Mouse (Mus musculus): ENCODE measurements at regions not wholly inside any gene's neighbourhood (a gene's known extent, or its start where the extent isn't known, plus 50 kb on each side); places are given as distances from the start of the nearest gene placed in this dataset.

GRCm38 (mm10) chr14:110007159-110007558 lies 747.8 kb downstream of the Slitrk6 start:
- TF ChIP-seq CTCF (IDR thresholded peaks at IDR 0.05; ENCODE audit: low read depth) (no peak), EP300 (IDR thresholded peaks at IDR 0.05; ENCODE audit: low read depth) (no peak)

Data from liver, postnatal 0 days (tissue).